Comparison of ENCODE assay signal across 18 mouse cellular contexts in genomic region chr16:17653601-17654000, GRCm38 (mm10).
"Had no signal": no experiment of that assay in that cellular context is flagged by ENCODE, and none has a peak within 500 bp of the region (broad histone marks: within the 10 kb centered on the region; RNA-seq: fewer than 3 reads in every experiment).

No protein-coding gene starts in this region.

- H3K27me3 ChIP-seq: lung, embryonic 15.5 days; megakaryocyte, embryonic 14.5 days; midbrain, embryonic 13.5 days; midbrain, embryonic 15.5 days; neural tube, embryonic 12.5 days; stomach, embryonic 15.5 days had no signal

- H3K27ac ChIP-seq: lung, embryonic 15.5 days; macrophage; midbrain, embryonic 13.5 days; midbrain, embryonic 15.5 days; neural tube, embryonic 12.5 days; stomach, embryonic 15.5 days; stomach, postnatal 0 days had no signal

- DNase-seq: liver, postnatal 0 days; lung, adult 2 months; lung, postnatal 14 days; lung, postnatal 36 days; right cerebral cortex, postnatal 14 days; thymus, adult 2 months; thymus, postnatal 25 days; thymus, postnatal 4 days had no signal

- H3K4me1 ChIP-seq: lung, embryonic 15.5 days; midbrain, embryonic 13.5 days; midbrain, embryonic 15.5 days; neural tube, embryonic 12.5 days; stomach, embryonic 15.5 days had no signal

- H3K9me3 ChIP-seq: lung, embryonic 15.5 days; megakaryocyte, embryonic 14.5 days; midbrain, embryonic 13.5 days; midbrain, embryonic 15.5 days; neural tube, embryonic 12.5 days; stomach, embryonic 15.5 days had no signal

- ATAC-seq: liver, postnatal 0 days; lung, postnatal 0 days; midbrain, embryonic 13.5 days; midbrain, embryonic 15.5 days had no signal

- H3K9ac ChIP-seq: liver, postnatal 0 days; lung, embryonic 15.5 days; midbrain, embryonic 13.5 days; midbrain, embryonic 15.5 days; neural tube, embryonic 12.5 days; stomach, embryonic 15.5 days had no signal

- H3K4me2 ChIP-seq: lung, embryonic 15.5 days; midbrain, embryonic 11.5 days; midbrain, embryonic 13.5 days; midbrain, embryonic 15.5 days; neural tube, embryonic 12.5 days; stomach, embryonic 15.5 days had no signal

- H3K4me3 ChIP-seq: lung, embryonic 15.5 days; megakaryocyte, embryonic 14.5 days; midbrain, embryonic 13.5 days; midbrain, embryonic 15.5 days; neural tube, embryonic 12.5 days; stomach, embryonic 15.5 days had no signal
